Mouse (Mus musculus): Measurements from ENCODE around the gene Rbpj.

GRCm38 (mm10) chr5:53697794-53698193 is 231.8 kb downstream of the Rbpj start:
- no peak for TF ChIP-seq GATA1 (IDR thresholded peaks at IDR 0.05; ENCODE audit: borderline replicate concordance, low read length)
- no peak for TF ChIP-seq FLI1 (IDR thresholded peaks at IDR 0.05; ENCODE audit: low read length)

Measured in megakaryocyte, embryonic 14.5 days (primary cell).